Mouse (Mus musculus) midbrain, postnatal 0 days (tissue): ENCODE measurements around the gene Commd1. TPM values are rescaled to one million over a fixed set of nuclear protein-coding genes. Genes with fewer than 3 reads are reported as not detected.

ENCODE experiments used
- ATAC-seq: fragments of 200-750 bp; cut with Nextera tagmentation; 2 replicates; pipeline ENCODE4 v1.8.0; 2017; ENCODE audit warnings: moderate number of reproducible peaks, mild to moderate bottlenecking, moderate TSS enrichment, moderate library complexity; ENCODE audit not compliant: low FRiP score
- DNase-seq: peaks from one replicate; pipeline ENCODE4 v3.0.0-alpha.2; 2015; ENCODE audit warnings: low spot score
- H3K27ac ChIP-seq: fragments of 300-500 bp; sonication (generic); 2 replicates; pipeline ENCODE4 v1.5.1; 2014; ENCODE audit warnings: low read depth, mild to moderate bottlenecking, low read length, mixed read lengths
- H3K27me3 ChIP-seq: fragments of 300-500 bp; sonication (generic); 2 replicates; pipeline ENCODE4 v1.6.1; 2014; ENCODE audit warnings: low read length, control low read depth, mixed read lengths; ENCODE audit not compliant: insufficient read depth
- H3K36me3 ChIP-seq: fragments of 300-500 bp; sonication (generic); 2 replicates; pipeline ENCODE4 v1.6.1; 2014; ENCODE audit warnings: low read length, control low read depth, mixed read lengths; ENCODE audit not compliant: insufficient read depth
- H3K4me1 ChIP-seq: fragments of 300-500 bp; sonication (generic); 2 replicates; pipeline ENCODE4 v1.6.1; 2014; ENCODE audit warnings: mild to moderate bottlenecking, control low read depth, antibody characterized with exemption, low read length, mixed read lengths; ENCODE audit not compliant: insufficient read depth
- H3K4me2 ChIP-seq: fragments of 300-500 bp; sonication (generic); 2 replicates; pipeline ENCODE4 v1.6.1; 2014; ENCODE audit warnings: low read depth, mild to moderate bottlenecking, low read length, mixed read lengths; ENCODE audit not compliant: poor library complexity, severe bottlenecking
- H3K4me3 ChIP-seq: fragments of 300-500 bp; sonication (generic); 2 replicates; pipeline ENCODE4 v1.5.1; 2014; ENCODE audit warnings: low read depth, mild to moderate bottlenecking, low read length, moderate library complexity
- H3K9ac ChIP-seq: fragments of 300-500 bp; sonication (generic); replicated peaks from 2 replicates; pipeline ENCODE4 v1.6.1; 2014; ENCODE audit warnings: mild to moderate bottlenecking, low read length, moderate library complexity, mixed read lengths; ENCODE audit not compliant: poor library complexity, severe bottlenecking
- H3K9me3 ChIP-seq: fragments of 300-500 bp; sonication (generic); 2 replicates; pipeline ENCODE4 v1.6.1; 2016; ENCODE audit warnings: low read length, control low read depth
- CTCF ChIP-seq: IDR thresholded peaks from 2 replicates; pipeline ENCODE4 v1.5.1; 2016; ENCODE audit warnings: antibody characterized with exemption, mild to moderate bottlenecking
- WGBS: fragments of 180-500 bp; shearing (Covaris S2); extraction: QIAGEN DNeasy Blood & Tissue Kit; methylation state at CpG from one replicate; pipeline ENCODE4 v1.1.7; 2014; 5-methylcytosine and 5-hydroxymethylcytosine counted together
- polyA plus RNA-seq: library from polyadenylated mRNA; unstranded; fragments of >200 nt; fragmentation: Nextera tagmentation; extraction: Ambion mirVana; gene quantifications from 2 replicates; pipeline ENCODE4 v1.2.1, GENCODE M21; 2015
- total RNA-seq: library from RNA; depleted of rRNA; stranded (reverse); fragments of >200 nt; gene quantifications from 2 replicates; pipeline ENCODE4 v1.2.3, GENCODE M21; 2014

Gene Commd1
- total and polyA plus RNA-seq, 2 experiments from 2014 or later: 23.5 to 221 TPM

- H3K4me3 ChIP-seq: no peak overlapping the region
- DNase-seq (no peak), ATAC-seq (no peak)
- H3K4me2 ChIP-seq: no peak overlapping the region
- H3K27me3 ChIP-seq: no peaks in the 10 kb centered on the region
- no peak overlapping the region for H3K27ac ChIP-seq
- H3K9me3 ChIP-seq: no peaks in the 10 kb centered on the region
- H3K36me3 ChIP-seq: no peaks in the 10 kb centered on the region
- no peak overlapping the region for H3K9ac ChIP-seq
- no peaks in the 10 kb centered on the region for H3K4me1 ChIP-seq
- TF ChIP-seq CTCF: no peak
Measured at GRCm38 (mm10) chr11:22932167-22932566, 50.0 kb downstream of the Commd1 start.

- Histone ChIP-seq H3K4me3 (no peak overlapping the region), H3K9me3 (no peaks in the 10 kb centered on the region), H3K27ac (no peak overlapping the region), H3K36me3 (no peaks in the 10 kb centered on the region), H3K4me1 (no peaks in the 10 kb centered on the region), H3K9ac (no peak overlapping the region), H3K27me3 (no peaks in the 10 kb centered on the region), H3K4me2 (no peak overlapping the region)
- WGBS: 100% methylated on average over 2 of the region's 2 CpGs
- no peak for ATAC-seq
- DNase-seq: no peak
- no peak for TF ChIP-seq CTCF
Measured at GRCm38 (mm10) chr11:22931320-22931905, 50.8 kb downstream of the Commd1 start.

- no peak overlapping the region for H3K4me2 ChIP-seq
- ATAC-seq: no peak
- 50% methylated on average over 2 of the region's 2 CpGs for WGBS
- no peak overlapping the region for H3K4me3 ChIP-seq
- H3K9me3 ChIP-seq: no peaks in the 10 kb centered on the region
- no peaks in the 10 kb centered on the region for H3K36me3 ChIP-seq
- H3K9ac ChIP-seq: no peak overlapping the region
- H3K4me1 ChIP-seq: no peaks in the 10 kb centered on the region
- DNase-seq: no peak
- H3K27me3 ChIP-seq: no peaks in the 10 kb centered on the region
- no peak overlapping the region for H3K27ac ChIP-seq
- TF ChIP-seq CTCF: no peak
Measured at GRCm38 (mm10) chr11:22930129-22930528, 52.1 kb downstream of the Commd1 start.

- Histone ChIP-seq H3K36me3 (no peaks in the 10 kb centered on the region), H3K9ac (no peak overlapping the region), H3K27ac (no peak overlapping the region), H3K4me2 (no peak overlapping the region), H3K9me3 (no peaks in the 10 kb centered on the region), H3K27me3 (no peaks in the 10 kb centered on the region), H3K4me3 (no peak overlapping the region), H3K4me1 (no peaks in the 10 kb centered on the region)
- no peak for TF ChIP-seq CTCF
- 84% methylated on average over 8 of the region's 8 CpGs for whole genome bisulfite sequencing
- no peak for ATAC-seq
- DNase-seq: no peak
Measured at GRCm38 (mm10) chr11:22928586-22929169, 53.5 kb downstream of the Commd1 start.

GRCm38 (mm10) chr11:22923606-22924005 is 58.6 kb downstream of the Commd1 start:
- peak; percentile 27 for DNase-seq
- Histone ChIP-seq H3K27ac (no peak overlapping the region), H3K4me3 (no peak overlapping the region), H3K9me3 (no peaks in the 10 kb centered on the region), H3K36me3 (no peaks in the 10 kb centered on the region), H3K9ac (no peak overlapping the region), H3K4me1 (no peaks in the 10 kb centered on the region), H3K27me3 (no peaks in the 10 kb centered on the region), H3K4me2 (no peak overlapping the region)
- no peak for TF ChIP-seq CTCF
- no peak for ATAC-seq
- WGBS: 54% methylated on average over 2 of the region's 2 CpGs

- H3K9me3 ChIP-seq: no peaks in the 10 kb centered on the region
- WGBS: 87% methylated on average over 2 of the region's 2 CpGs
Measured at GRCm38 (mm10) chr11:22922546-22922945, 59.6 kb downstream of the Commd1 start.

More at GRCm38 (mm10) chr11:22922546-22922945, 59.6 kb downstream of the Commd1 start:
- Histone ChIP-seq H3K27me3 (no peaks in the 10 kb centered on the region), H3K36me3 (no peaks in the 10 kb centered on the region), H3K4me3 (no peak overlapping the region), H3K27ac (no peak overlapping the region), H3K9ac (no peak overlapping the region), H3K4me2 (no peak overlapping the region), H3K4me1 (no peaks in the 10 kb centered on the region)
- TF ChIP-seq CTCF: no peak
- DNase-seq: no peak
- no peak for ATAC-seq
